Mouse (Mus musculus) layer of hippocampus, adult 18-20 months (tissue): ENCODE data around the gene 1700067P10Rik. TPM values are rescaled to one million over a fixed set of nuclear protein-coding genes. Genes with fewer than 3 reads are reported as not detected.

Source experiments
- DNase-seq, 2 experiments: peaks; one replicate each; pipeline ENCODE4 v3.0.0; 2022; ENCODE audit warnings: low spot score in 2 of 2
- total RNA-seq, 2 experiments: library from RNA; stranded (reverse); gene quantifications; 2 replicates each; pipeline ENCODE4 v1.2.3; 2021

1700067P10Rik gene
- total RNA-seq, 2 experiments from 2014 or later, result not detected

DNA sequence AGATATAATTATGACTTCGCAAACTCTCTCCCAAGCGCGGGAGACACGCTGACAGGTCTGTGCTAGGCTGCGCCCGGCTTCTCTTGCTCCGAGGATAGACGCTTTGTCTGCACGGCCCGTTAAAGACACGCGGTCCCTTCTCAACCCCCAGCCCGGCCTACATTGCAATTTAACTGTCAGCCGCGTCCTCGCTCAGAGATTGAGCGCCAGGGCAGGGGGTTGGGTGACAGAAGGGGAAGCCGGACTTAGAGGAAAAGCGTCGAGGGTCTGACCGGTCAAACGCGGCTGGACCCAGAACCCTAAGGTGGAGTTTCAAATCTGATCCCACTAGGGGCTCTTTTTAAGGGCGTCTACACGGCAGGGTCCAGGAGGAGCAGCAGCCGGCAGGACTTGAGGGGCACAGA, 6.6 kb downstream of the 1700067P10Rik start:
- no peak for DNase-seq

DNA sequence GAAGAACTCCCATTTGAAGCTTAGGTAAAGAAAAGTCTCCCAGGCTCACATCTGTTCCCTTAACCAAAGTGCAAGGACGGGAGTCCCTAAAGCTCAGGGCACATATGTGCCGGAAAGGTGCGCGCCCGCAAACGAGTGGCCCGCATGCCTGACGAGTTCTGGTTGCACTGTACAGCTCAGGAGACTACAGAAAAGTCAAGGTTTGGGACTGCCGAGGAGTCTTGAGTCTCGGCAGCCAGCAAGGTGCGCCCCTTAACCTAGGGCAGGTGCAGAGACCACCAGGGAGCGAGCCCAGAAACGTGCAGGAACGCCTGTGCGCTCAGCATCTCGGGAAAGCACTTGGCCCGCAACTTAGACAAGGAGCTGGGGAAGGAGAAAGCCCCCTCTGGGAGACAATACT, 7.2 kb downstream of the 1700067P10Rik start:
- DNase-seq, result no peak

DNA sequence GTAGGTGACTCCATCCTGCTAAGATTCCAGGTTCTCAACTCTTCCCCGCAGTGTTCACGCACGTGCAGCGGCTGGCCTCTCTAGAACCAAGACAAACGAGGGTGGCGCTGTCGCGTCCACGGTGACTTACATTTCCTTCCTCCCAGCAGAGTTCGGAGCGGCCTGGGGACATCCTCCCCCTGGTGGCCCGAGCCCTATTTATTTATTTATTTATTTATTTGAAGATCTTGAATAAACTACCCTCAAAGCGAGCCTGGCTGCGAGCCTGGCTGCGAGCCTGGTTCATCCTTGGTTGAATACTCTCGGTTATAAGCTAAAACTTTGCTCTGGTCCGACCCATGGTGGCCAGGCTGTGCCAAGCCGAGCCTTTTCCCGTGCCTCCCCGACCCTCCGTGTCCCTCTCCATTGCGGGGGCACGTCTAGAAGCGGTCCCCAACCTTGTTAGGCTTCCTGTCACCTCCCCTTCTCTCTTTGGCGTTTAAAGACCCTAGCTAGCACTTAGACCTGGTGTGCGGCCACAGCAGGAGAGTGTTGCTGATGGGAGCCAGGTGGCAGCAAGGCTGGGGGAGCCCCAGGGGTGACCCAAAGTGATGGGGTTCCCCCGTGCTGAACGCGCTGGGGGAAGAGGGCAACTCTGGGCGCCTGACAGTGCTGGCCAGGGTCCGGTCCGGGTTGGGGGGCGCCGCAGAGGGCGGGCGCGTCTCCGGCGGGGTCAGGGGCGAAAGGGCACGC, 8.1 kb downstream of the 1700067P10Rik start:
- DNase-seq, result no peak

DNA sequence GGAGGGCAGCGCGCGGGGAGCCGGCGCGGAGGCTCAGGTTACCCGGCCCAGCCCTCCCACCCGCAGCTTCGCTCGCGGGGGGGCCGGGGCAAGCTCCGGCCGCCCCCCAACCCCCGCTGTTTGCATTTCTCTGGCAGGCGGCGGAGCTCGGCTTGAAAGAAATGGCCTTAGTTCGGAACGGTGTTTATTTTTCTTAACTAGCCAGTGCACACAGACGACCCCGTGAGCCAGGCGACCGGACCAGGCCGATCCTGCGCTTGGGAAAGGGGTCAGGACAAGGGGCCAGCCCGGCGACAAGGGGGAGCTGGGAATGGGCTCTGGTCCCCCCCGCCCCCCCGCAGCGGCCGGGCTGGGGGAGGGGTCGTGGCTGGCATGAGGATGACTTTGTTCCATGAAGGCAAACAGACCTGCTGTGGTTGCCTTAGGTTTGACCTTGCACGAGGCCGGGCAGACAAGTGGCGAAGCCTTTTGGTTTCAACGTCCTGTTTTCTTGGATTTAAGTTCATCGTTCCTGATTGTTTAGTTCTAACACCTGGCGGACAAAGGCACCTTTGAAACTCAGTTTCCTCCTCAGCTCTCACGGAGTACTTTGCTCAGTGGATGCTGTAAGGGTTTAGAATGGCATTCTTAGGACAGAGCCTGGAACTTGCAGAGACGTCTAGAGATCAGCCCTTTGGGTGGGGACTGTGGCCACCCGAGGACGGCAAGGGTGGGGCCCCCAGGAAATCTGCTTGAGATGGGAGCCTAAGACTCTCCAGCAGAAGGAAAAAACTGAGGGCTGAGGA, 8.8 kb downstream of the 1700067P10Rik start:
- DNase-seq, result no peak

DNA sequence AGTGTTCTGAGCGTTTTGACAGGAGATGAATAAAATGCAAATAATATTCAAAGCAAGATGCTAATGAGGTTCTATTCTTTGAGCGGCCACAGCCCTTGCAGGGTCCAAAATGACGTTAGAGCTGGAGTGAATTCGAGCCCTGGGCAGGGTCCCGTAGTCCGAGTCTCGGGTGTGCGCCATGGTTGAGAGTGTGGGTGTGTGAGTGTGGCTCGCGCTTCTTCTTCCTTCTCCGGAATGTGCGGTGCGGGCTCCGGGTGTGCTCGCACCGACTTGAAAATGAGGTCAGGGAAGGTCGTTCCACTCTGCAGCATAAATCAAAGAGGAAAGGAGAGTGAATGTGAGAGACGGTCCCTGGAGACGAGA, 9.4 kb downstream of the 1700067P10Rik start:
- DNase-seq, result no peak

DNA sequence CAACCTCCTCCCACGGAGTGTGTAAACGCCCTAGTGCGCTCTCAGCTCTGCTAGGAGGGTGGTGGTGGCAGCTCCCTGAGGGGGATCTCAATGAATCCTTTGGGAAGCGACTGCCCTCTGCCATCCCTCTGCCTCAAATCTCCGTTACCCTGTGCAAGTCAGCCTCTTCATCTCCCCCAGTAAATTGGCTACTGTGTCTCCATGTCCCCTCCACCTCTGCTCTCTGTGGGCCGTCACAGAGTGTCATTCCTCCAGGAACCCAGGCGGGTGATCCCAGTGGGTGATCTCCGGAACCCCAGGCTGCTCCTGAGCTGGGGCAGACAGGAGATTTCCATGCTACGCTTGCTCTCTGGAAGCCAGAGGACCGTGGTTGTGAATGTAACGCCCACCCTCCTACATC, 10.2 kb downstream of the 1700067P10Rik start:
- no peak for DNase-seq

DNA sequence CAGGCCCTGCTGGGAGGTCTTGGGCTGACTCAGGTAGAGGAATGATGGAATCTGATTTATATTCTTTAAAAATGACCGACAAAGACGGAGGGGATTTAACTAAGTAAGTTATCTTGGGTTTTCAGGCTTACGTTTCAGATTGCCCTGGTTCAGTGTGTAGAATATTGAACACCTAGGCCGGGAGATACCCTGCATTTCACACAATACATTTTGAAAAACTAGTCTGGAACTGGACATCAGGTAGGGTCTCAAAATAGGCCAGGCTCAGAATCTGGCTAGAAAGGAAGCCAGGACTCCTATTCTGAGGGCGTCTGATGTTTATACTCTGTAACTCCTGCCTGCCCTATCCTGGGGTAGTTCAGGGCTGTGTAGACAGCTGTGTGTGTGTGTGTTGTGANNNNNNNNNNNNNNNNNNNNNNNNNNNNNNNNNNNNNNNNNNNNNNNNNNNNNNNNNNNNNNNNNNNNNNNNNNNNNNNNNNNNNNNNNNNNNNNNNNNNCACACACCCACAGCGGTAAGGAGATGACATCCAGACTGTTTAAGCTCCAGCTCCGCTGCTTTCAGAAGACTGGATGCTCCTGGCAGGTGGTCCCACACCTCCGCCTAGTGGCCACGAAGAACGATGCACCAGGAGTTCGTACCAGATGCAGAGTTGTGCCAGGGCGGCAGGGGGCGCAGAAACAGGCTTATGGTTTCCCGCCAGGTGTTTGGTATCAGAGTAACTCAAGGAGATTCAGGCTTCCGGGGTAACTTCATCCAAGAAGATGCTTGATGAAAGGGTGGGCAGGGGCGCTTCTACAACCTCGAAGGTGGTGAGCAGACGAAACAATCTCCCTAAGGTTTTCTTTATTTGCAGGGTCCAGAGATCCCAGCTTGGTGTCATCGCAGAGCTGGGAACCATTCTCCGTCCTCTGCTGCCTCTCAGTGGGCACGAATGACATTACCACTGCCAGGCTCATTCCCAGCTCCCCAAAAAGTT, 11.6 kb downstream of the 1700067P10Rik start:
- DNase-seq, result peak; percentile 81 to 95

DNA sequence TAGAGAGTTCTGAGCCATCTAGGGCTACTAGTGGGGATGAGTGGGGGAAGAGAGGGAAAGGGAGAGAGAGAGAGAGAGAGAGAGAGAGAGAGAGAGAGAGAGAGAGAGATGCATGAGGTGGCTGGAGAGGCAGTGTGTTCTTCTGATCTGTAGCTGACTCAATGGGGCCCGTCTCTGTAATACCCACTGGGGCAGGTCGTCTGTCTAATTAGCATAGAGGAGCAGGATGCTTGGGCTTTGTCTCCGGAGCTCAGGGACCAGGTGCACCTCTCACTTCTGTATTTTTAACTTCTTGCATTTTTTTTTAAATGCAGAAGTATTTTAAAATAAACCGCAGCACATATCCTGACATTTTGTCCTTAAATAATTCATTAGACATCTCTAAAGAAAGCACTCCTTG, 18.2 kb downstream of the 1700067P10Rik start:
- DNase-seq, result no peak

DNA sequence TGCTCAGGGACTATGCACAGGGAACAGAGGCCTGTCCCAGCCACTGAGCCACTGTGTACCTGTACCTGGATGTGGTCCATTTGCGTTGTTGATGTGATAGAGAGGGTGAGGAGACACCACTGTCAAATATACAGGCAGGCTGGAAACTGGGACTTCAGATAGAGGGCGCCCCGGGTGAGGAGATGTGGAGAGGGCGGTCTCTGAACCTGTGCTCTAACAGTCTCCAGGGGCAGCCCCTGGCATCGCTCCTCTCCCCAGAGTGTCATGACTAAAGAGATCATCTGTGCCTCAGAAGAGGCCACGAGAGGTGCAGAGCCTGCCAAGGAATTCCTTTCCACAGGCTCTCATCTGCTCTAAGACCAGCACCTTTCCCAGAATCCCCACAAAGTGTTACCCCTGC, 18.7 kb downstream of the 1700067P10Rik start:
- no peak for DNase-seq

DNA sequence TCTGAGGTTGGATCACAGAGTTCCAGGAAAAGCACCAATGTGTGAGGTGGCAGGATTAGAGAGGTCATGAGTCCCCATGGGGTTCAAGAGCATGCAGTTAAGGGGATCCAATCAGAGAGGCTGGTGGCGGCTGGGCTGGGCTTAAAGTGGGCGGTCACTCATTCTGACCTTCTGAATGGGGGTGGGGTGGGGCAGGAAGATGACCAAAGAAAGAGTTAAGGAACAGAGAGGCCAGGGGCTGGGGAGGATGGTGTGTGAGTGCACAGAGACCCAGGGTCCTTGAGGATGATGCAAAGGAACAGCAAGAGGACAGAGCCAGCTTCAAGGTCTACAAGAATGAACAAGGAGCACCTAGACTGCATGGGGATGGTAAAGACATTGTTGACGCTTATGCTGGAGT, 19.4 kb downstream of the 1700067P10Rik start:
- no peak for DNase-seq

DNA sequence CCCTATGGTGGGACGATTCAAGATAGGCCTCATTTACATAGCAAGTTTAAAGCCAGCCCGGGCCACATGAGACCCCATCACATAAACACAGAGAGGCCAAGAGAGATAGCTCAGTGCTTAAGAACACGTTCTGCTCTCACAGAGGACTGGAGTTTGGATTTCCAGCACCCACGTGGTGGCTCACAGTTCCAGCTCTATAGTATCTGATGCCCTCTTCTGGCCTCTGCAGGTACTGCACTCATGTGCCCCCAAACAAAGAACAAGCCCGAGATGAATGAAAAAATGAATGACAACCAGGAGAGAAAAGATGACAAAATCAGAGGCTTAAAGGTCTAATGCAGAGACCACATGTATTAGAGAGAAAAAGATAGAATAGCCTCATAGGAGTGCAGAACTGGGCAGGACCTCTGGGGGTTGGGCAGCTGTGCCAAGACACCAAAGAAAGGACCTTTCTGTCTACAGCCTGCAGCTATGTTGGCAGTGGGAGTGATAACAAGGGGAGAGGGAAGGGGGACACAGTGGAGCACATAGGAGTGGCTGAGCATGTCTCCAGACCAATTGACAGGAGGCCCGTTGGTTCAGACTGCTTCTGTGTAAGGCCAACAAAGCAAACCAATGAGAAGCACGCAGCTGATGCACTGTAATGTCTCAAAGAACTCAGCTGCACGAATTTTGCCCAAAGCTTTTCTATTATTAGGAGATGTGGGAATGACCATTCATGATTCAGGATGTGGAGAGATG, 21.6 kb downstream of the 1700067P10Rik start:
- DNase-seq, result peak in 1 of 2 experiments; percentile 35

DNA sequence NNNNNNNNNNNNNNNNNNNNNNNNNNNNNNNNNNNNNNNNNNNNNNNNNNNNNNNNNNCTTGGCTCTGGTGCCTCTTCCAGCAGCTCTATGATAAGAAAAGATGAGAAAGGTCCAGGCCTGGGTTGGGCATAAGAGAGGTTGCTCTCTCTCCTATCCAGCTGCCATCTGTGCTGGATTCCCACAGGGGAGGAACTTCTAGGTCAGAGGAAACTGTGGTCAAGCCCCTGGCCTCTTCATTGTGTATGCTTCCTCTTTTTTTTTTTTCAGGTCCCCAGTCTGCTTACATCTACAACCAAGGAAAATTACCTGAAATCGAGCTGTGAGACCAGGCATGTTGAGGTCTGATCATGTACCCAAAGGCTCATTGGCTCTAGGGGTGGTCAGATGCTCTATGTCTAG, 29.5 kb downstream of the 1700067P10Rik start:
- no peak for DNase-seq

DNA sequence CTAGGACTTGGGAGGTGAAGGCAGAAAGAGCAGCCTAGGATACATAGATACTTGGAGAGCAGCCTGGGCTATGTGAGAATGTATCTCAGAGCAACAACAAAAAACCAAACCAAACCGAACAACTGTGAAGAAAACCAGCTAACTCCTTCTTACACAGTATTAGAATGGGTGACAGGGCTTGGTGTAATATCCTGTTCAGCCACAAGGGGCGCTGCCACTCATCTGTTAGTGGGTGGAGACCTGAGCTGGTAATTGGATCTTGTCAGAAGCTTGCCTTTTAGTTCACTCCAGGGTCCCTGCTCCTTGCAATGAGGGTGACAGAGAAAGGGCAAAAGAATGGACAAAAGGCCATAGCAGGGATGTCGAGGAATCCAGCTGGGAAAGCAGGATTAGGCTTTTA, 30.5 kb downstream of the 1700067P10Rik start:
- DNase-seq, result peak; percentile 50 to 77

DNA sequence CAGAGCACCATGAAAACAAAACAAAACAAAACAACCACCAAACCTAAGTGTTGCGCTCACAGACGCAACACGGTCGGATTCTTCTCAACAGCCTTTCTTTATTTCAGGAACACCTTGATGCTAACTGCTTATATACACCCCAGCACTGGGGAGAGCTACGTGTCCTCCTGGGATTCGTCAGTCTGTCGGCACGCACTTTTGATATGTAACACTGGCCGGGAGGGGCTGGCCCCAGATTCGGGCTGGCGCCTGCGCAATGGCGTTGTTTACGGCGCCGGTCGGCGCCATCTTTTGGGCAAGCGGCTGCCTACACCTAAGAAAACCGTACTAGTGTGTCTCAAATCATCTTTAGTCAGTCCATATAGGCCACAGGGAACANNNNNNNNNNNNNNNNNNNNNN, 31.3 kb downstream of the 1700067P10Rik start:
- no peak for DNase-seq

DNA sequence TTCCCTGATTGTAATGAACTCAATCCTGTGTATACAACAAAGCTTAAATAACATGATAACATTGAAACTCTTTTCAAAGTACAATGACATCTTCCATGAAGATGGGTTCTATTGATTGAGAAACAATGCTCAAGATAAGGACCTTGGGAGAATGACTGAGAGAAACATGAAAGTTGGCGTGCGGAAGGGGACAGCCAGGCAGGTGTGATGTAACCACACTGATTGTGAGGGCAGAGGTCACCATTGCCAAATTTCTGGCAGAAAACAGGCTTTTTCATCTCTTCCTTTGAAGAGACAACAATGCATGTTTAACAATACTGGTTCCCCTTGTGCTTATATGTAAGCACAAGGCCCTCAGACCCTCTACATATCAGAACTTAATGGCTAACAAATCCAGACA, 43.7 kb downstream of the 1700067P10Rik start:
- DNase-seq, result no peak

Other genes with a start within 250 kb of the 1700067P10Rik start
- 10 to 100 TPM; 49.7 to 56.1 TPM for gene Foxp4, start 164.7 kb upstream of the 1700067P10Rik start, total RNA-seq
- gene 1700122O11Rik, start 51.0 kb upstream of the 1700067P10Rik start, total RNA-seq, result not detected
- not detected for gene 9830107B12Rik, start 56.9 kb downstream of the 1700067P10Rik start, total RNA-seq
- gene A530064D06Rik, start 78.0 kb downstream of the 1700067P10Rik start, total RNA-seq, result not detected
- not detected for gene Trem1, start 143.4 kb downstream of the 1700067P10Rik start, total RNA-seq
- gene Trem3, start 158.5 kb downstream of the 1700067P10Rik start, total RNA-seq, result not detected
- not detected for gene Treml4, start 175.0 kb downstream of the 1700067P10Rik start, total RNA-seq
- gene Treml2, start 210.2 kb downstream of the 1700067P10Rik start, total RNA-seq, result under 1 TPM; 0.22 to 0.36 TPM
- gene B430306N03Rik, start 226.8 kb downstream of the 1700067P10Rik start, total RNA-seq, result under 1 TPM in 1 of 2 experiments, not detected in 1; 0.10 TPM